Mouse (Mus musculus) megakaryocyte, embryonic 14.5 days (primary cell): ENCODE measurements around the gene Aebp1.

ENCODE experiments used
- FLI1 ChIP-seq: IDR thresholded peaks from 2 replicates; pipeline ENCODE4 v1.6.1; 2012; ENCODE audit warnings: low read length, inconsistent platforms, mixed read lengths
- GATA1 ChIP-seq: IDR thresholded peaks from 3 replicates; pipeline ENCODE4 v1.6.1; 2012; ENCODE audit warnings: mixed read lengths, low read length, inconsistent platforms, borderline replicate concordance

DNA sequence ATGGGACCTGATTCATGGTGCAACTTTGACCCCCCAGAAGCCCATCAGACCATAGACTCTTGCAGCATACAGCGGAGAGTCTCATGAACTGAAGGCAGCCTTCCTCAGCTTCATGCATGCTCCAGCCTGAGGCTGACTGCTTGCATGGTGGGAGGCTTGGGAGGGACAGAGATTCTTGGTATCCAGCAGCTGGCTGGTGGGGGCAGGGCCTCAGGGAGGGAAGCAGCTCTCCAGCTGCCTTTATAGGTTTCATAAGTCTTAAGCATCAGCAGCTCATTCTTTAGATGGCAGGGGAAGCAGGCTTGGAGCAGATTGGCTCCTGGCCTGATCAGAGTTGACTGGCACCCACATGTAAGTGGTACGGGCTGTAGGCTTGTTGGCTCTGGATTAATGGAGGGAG lies 5.4 kb downstream of the Aebp1 start:
- TF ChIP-seq GATA1 (no peak), FLI1 (no peak)
